Mouse (Mus musculus) liver, embryonic 12.5 days (tissue): ENCODE results near the gene 1700014D04Rik. TPM values are rescaled to one million over a fixed set of nuclear protein-coding genes. Genes with fewer than 3 reads are reported as not detected.
"Not testable (repeated sequence)": the region's sequence is repeated elsewhere in the genome, so short reads cannot be mapped to it uniquely, and the experiment has no call there.

ENCODE experiments used
- ATAC-seq: fragments of 200-750 bp; cut with Nextera tagmentation; 2 replicates; pipeline ENCODE4 v1.8.0; 2017; ENCODE audit warnings: moderate number of reproducible peaks, mild to moderate bottlenecking, moderate library complexity
- H3K27ac ChIP-seq: fragments of 300-500 bp; sonication (generic); 2 replicates; pipeline ENCODE4 v1.5.1; 2016; ENCODE audit warnings: mild to moderate bottlenecking
- H3K27me3 ChIP-seq: fragments of 300-500 bp; sonication (generic); replicated peaks from 2 replicates; pipeline ENCODE4 v1.6.1; 2016; ENCODE audit warnings: mild to moderate bottlenecking, moderate library complexity
- H3K36me3 ChIP-seq: fragments of 300-500 bp; sonication (generic); 2 replicates; pipeline ENCODE4 v1.6.1; 2016; ENCODE audit warnings: mild to moderate bottlenecking, moderate library complexity
- H3K4me1 ChIP-seq: fragments of 300-500 bp; sonication (generic); 2 replicates; pipeline ENCODE4 v1.6.1; 2016
- H3K4me2 ChIP-seq: fragments of 300-500 bp; sonication (generic); 2 replicates; pipeline ENCODE4 v1.6.1; 2016; ENCODE audit warnings: mild to moderate bottlenecking, moderate library complexity
- H3K4me3 ChIP-seq: fragments of 300-500 bp; sonication (generic); 2 replicates; pipeline ENCODE4 v1.5.1; 2016; ENCODE audit warnings: mild to moderate bottlenecking, moderate library complexity
- H3K9ac ChIP-seq: fragments of 300-500 bp; sonication (generic); 2 replicates; pipeline ENCODE4 v1.6.1; 2016; ENCODE audit warnings: mild to moderate bottlenecking, moderate library complexity
- H3K9me3 ChIP-seq: fragments of 300-500 bp; sonication (generic); replicated peaks from 2 replicates; pipeline ENCODE4 v1.6.1; 2016; ENCODE audit warnings: mild to moderate bottlenecking, moderate library complexity
- WGBS: fragments of 180-500 bp; shearing (Covaris S2); methylation state at CpG from one replicate; pipeline ENCODE4 v1.1.7; 2016; ENCODE audit not compliant: insufficient replicate concordance; 5-methylcytosine and 5-hydroxymethylcytosine counted together
- polyA plus RNA-seq: library from polyadenylated mRNA; unstranded; fragments of >200 nt; fragmentation: Nextera tagmentation; extraction: Ambion mirVana; gene quantifications from 2 replicates; pipeline ENCODE4 v1.2.1, GENCODE M21; 2016

1700014D04Rik gene
- not detected in 2 replicates for polyA plus RNA-seq

- Histone ChIP-seq H3K4me2 (no peak within 1 kb of the TSS), H3K9ac (no peak within 1 kb of the TSS), H3K27me3 (peaks cover 4% of the 10 kb centered on the region), H3K9me3 (no peaks in the 10 kb centered on the region), H3K27ac (no peak within 1 kb of the TSS), H3K4me3 (no peak within 1 kb of the TSS), H3K4me1 (peaks cover 10% of the 10 kb centered on the region), H3K36me3 (no peaks in the 10 kb centered on the region)
- WGBS = 85% methylated on average over 9 of the region's 9 CpGs
- no peak for ATAC-seq
Measured at GRCm38 (mm10) chr13:59746711-59747110, at the start of gene 1700014D04Rik. TSS of gene 1700014D04Rik (minus strand) at chr13:59746752.

- H3K4me3 ChIP-seq = peak overlapping the region; percentile 21
- peak; percentile 97 for ATAC-seq
- peaks cover 77% of the 10 kb centered on the region for H3K4me1 ChIP-seq
- 43% methylated on average over 6 of the region's 6 CpGs for WGBS
- H3K4me2 ChIP-seq = peak overlapping the region; percentile 59
- H3K9me3 ChIP-seq = no peaks in the 10 kb centered on the region
- H3K36me3 ChIP-seq = peaks cover 100% of the 10 kb centered on the region
- H3K9ac ChIP-seq = peak overlapping the region; percentile 66
- H3K27ac ChIP-seq = peak overlapping the region; percentile 97
- no peaks in the 10 kb centered on the region for H3K27me3 ChIP-seq
Measured at GRCm38 (mm10) chr13:59795807-59796465, 49.4 kb upstream of the 1700014D04Rik start.

- Histone ChIP-seq H3K9ac (peak overlapping the region; percentile 66), H3K9me3 (no peaks in the 10 kb centered on the region), H3K27me3 (no peaks in the 10 kb centered on the region), H3K4me3 (no peak overlapping the region), H3K36me3 (peaks cover 100% of the 10 kb centered on the region), H3K4me1 (peaks cover 70% of the 10 kb centered on the region), H3K4me2 (no peak overlapping the region), H3K27ac (peak overlapping the region; percentile 97)
- no peak for ATAC-seq
- 90% methylated on average over 1 of the region's 1 CpGs for whole genome bisulfite sequencing
Measured at GRCm38 (mm10) chr13:59794786-59795185, 48.2 kb upstream of the 1700014D04Rik start.

GRCm38 (mm10) chr13:59782145-59782544 is 35.6 kb upstream of the 1700014D04Rik start, which contains the start of gene Gm49354:
TSS of gene Gm49354 (minus strand) at chr13:59782245.
- Histone ChIP-seq H3K27ac (0 out of 2 replicates have a peak within 1 kb of the TSS, but pooled peaks have one; percentile 21), H3K9me3 (no peaks in the 10 kb centered on the region; the same call in 1 of the 2 replicates), H3K36me3 (peaks cover 99% of the 10 kb centered on the region), H3K4me1 (no peaks in the 10 kb centered on the region), H3K9ac (no peak within 1 kb of the TSS), H3K4me3 (no peak within 1 kb of the TSS), H3K27me3 (no peaks in the 10 kb centered on the region), H3K4me2 (no peak within 1 kb of the TSS)
- ATAC-seq = no peak
- WGBS = 70% methylated on average over 7 of the region's 7 CpGs

GRCm38 (mm10) chr13:59779744-59780264 is 33.3 kb upstream of the 1700014D04Rik start:
- 97% methylated on average over 1 of the region's 1 CpGs for WGBS
- H3K36me3 ChIP-seq = peaks cover 99% of the 10 kb centered on the region
- H3K4me3 ChIP-seq, H3K4me1 ChIP-seq, H3K27ac ChIP-seq, H3K9me3 ChIP-seq, H3K4me2 ChIP-seq, H3K27me3 ChIP-seq, ATAC-seq, H3K9ac ChIP-seq: not testable (repeated sequence)

- H3K27me3 ChIP-seq = no peaks in the 10 kb centered on the region
- no peak overlapping the region for H3K9ac ChIP-seq
- peak overlapping the region; percentile 2; the same call in 1 of the 2 replicates for H3K27ac ChIP-seq
- WGBS = 87% methylated on average over 4 of the region's 4 CpGs
- no peaks in the 10 kb centered on the region; the same call in 1 of the 2 replicates for H3K9me3 ChIP-seq
- H3K4me1 ChIP-seq = peaks cover 11% of the 10 kb centered on the region; the same call in 1 of the 2 replicates
- H3K36me3 ChIP-seq = peaks cover 98% of the 10 kb centered on the region
- H3K4me3 ChIP-seq = no peak overlapping the region
- peak; percentile 59 for ATAC-seq
- H3K4me2 ChIP-seq = no peak overlapping the region
Measured at GRCm38 (mm10) chr13:59779213-59779612, 32.7 kb upstream of the 1700014D04Rik start.

- H3K9me3 ChIP-seq = no peaks in the 10 kb centered on the region; the same call in 1 of the 2 replicates
- no peak overlapping the region for H3K4me3 ChIP-seq
- no peak overlapping the region for H3K4me2 ChIP-seq
- no peaks in the 10 kb centered on the region for H3K27me3 ChIP-seq
- peaks cover 87% of the 10 kb centered on the region for H3K36me3 ChIP-seq
- 83% methylated on average over 3 of the region's 3 CpGs for WGBS
- peaks cover 42% of the 10 kb centered on the region for H3K4me1 ChIP-seq
- peak overlapping the region; percentile 8; the same call in 1 of the 2 replicates for H3K27ac ChIP-seq
- H3K9ac ChIP-seq = peak overlapping the region; percentile 39; the same call in 1 of the 2 replicates
- no peak for ATAC-seq
Measured at GRCm38 (mm10) chr13:59775168-59775567, 28.6 kb upstream of the 1700014D04Rik start.

- Histone ChIP-seq H3K4me3 (peak overlapping the region; percentile 96), H3K27me3 (no peaks in the 10 kb centered on the region), H3K9ac (peak overlapping the region; percentile 87), H3K9me3 (no peaks in the 10 kb centered on the region), H3K36me3 (peaks cover 66% of the 10 kb centered on the region), H3K4me1 (peaks cover 60% of the 10 kb centered on the region), H3K27ac (peak overlapping the region; percentile 100), H3K4me2 (peak overlapping the region; percentile 90)
- WGBS = 11% methylated on average over 9 of the region's 9 CpGs
- peak; percentile 55 for ATAC-seq
Measured at GRCm38 (mm10) chr13:59771257-59771656, 24.7 kb upstream of the 1700014D04Rik start.

GRCm38 (mm10) chr13:59770847-59771246 is 24.3 kb upstream of the 1700014D04Rik start:
- peak; percentile 36; the same call in 1 of the 2 replicates for ATAC-seq

GRCm38 (mm10) chr13:59770164-59770562 is 23.6 kb upstream of the 1700014D04Rik start:
- H3K27ac ChIP-seq = peak overlapping the region; percentile 100
- under 1% methylated on average over 28 of the region's 28 CpGs for WGBS
- H3K9ac ChIP-seq = peak overlapping the region; percentile 87
- no peaks in the 10 kb centered on the region for H3K9me3 ChIP-seq
- peak; percentile 83 for ATAC-seq
- H3K4me2 ChIP-seq = peak overlapping the region; percentile 90
- H3K4me1 ChIP-seq = peaks cover 66% of the 10 kb centered on the region
- H3K4me3 ChIP-seq = peak overlapping the region; percentile 96
- H3K36me3 ChIP-seq = peaks cover 64% of the 10 kb centered on the region
- no peaks in the 10 kb centered on the region for H3K27me3 ChIP-seq

More at GRCm38 (mm10) chr13:59770847-59771246, 24.3 kb upstream of the 1700014D04Rik start:
- Histone ChIP-seq H3K36me3 (peaks cover 66% of the 10 kb centered on the region), H3K27me3 (no peaks in the 10 kb centered on the region), H3K9ac (peak overlapping the region; percentile 87), H3K4me1 (peaks cover 61% of the 10 kb centered on the region), H3K4me2 (peak overlapping the region; percentile 90), H3K9me3 (no peaks in the 10 kb centered on the region), H3K27ac (peak overlapping the region; percentile 100), H3K4me3 (peak overlapping the region; percentile 96)
- 13% methylated on average over 9 of the region's 9 CpGs for WGBS

- WGBS = under 1% methylated on average over 91 of the region's 91 CpGs
- Histone ChIP-seq H3K4me1 (peaks cover 64% of the 10 kb centered on the region), H3K36me3 (peaks cover 61% of the 10 kb centered on the region), H3K27ac (peak within 1 kb of the TSS; percentile 100), H3K27me3 (no peaks in the 10 kb centered on the region), H3K4me3 (peak within 1 kb of the TSS; percentile 96), H3K9ac (peak within 1 kb of the TSS; percentile 98), H3K9me3 (no peaks in the 10 kb centered on the region), H3K4me2 (peak within 1 kb of the TSS; percentile 90)
- ATAC-seq = peak; percentile 91
Measured at GRCm38 (mm10) chr13:59769296-59770163, 23.0 kb upstream of the 1700014D04Rik start, which contains the start of gene Isca1. TSS of gene Isca1 (minus strand) at chr13:59769810.
